Mouse (Mus musculus): ENCODE measurements at regions not wholly inside any gene's neighbourhood (a gene's known extent, or its start where the extent isn't known, plus 50 kb on each side); places are given as distances from the start of the nearest gene placed in this dataset.

GRCm38 (mm10) chr17:84879146-84879545 is 77.4 kb upstream of the Ppm1b start:
- TF ChIP-seq CTCF (IDR thresholded peaks at IDR 0.05; ENCODE audit: extremely low read depth, insufficient read depth, insufficient read length, insufficient replicate concordance) (no peak), POLR2A (IDR thresholded peaks at IDR 0.05; ENCODE audit: low read depth, low read length) (no peak)
